Mouse (Mus musculus): ENCODE results near the gene Tbx15. TPM values are rescaled to one million over a fixed set of nuclear protein-coding genes. Genes with fewer than 3 reads are reported as not detected.

The Tbx15 gene
- polyA plus RNA-seq (2012; rRNA removed) = 0.05 and 0.22 TPM in 2 replicates

DNA sequence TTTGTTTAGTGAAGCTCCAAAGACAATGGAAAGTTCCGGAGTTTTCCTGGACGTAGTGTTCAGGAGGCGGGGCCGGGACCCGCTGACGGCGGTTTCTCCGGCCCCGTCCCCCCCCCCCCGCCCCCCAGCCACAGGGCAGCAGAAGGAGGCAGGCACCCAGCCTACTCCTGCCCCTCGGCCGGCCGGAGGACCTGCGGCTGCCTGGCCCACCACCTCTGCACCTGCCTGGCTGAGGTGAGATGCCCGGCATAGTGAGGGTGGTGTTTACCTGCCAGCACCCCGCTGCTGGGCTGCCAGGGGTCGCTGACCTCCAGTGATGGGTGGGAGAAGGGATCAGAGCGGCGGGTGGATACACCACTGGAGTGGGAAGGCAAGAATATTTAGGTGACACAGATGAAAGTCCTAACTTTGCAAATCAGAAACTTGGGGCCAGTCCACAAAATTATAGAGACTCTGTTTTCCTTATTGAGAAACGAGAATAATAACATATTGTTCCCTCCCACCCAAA lies at the start of gene Tbx15:
Gene Tbx15 (plus strand): TSS at position 169 of the 508 bp plus-strand sequence.

Other genes with a start within 250 kb of the Tbx15 start
- 5.3 and 5.8 TPM in 2 replicates for gene Wars2, start 99.3 kb upstream of the Tbx15 start, polyA plus RNA-seq (2012; rRNA removed)